Mouse (Mus musculus) fat pad, adult 2 months (tissue): ENCODE results near the gene Vsig8.

Experiments used
- DNase-seq: peaks from one replicate; pipeline ENCODE4 v3.0.0-alpha.2; 2011; ENCODE audit warnings: low read depth, low spot score; ENCODE audit errors: extremely low read depth

Vsig8 gene

DNA sequence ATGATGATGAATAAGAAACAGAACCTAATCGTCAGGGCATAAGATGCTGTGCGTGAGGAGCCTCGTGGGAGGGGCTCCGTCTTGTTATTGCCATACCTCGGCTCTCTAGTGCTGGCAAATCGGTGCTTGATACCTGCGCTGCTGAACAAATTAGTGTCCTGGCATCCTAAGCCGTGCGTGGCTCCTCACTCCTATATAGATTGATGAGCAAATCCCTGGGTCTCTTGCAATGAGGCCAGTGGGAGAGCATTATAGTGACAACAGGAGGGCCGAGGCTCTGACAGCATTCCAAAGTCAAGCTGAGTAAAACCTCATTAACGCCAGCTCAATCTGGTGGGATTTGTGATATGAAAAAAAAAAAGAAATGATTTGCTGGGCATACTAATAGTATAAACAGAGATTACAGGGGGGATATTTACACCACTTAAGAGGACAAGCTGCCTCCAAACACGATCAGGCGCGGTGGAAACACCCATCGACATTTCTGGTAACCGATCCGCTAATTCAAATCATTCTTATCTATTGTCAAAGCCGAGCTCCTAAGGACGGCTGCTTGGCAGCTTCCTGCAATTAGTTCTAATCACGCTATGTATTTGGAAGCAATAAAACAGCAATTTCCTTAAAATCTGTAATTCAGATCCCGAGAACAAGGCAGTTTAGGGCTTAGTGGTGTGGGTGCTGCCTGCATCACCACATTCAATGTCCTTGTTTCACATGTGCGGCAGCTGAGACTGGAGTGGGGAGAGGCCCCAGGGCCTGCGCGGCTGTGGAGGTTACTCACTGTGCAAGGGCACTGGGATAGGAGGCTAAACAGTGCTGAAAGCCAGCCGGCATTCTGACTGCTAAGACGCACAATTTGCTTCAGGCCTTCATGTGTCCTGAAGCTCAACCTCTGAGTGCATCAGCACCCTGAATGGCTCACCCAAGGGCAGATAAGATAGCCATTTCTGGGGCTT lies 30.2 kb downstream of the Vsig8 start:
- no peak for DNase-seq

DNA sequence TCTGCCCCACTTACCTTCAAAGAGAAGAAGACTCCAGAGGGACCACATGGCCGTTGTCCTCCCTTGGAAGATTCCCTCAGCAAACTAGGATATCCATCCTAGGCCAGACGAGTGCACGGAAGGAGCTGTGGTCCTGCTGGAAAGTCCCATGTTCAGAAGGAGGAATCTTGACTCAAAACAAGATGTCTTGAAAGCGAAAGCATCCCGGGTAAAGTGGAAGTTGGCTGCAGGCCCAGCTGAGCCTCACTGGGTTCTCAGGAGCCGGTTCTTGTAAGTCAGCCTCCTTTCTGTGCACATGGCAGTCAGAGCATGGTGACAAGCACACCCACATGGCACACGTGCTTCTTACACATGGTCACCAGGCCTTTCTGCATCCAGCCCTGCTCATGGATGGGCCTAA lies 34.6 kb downstream of the Vsig8 start, which contains the start of gene Slamf8:
Gene Slamf8 (minus strand): TSS at position 184 of the 400 bp plus-strand sequence.
- DNase-seq = no peak

DNA sequence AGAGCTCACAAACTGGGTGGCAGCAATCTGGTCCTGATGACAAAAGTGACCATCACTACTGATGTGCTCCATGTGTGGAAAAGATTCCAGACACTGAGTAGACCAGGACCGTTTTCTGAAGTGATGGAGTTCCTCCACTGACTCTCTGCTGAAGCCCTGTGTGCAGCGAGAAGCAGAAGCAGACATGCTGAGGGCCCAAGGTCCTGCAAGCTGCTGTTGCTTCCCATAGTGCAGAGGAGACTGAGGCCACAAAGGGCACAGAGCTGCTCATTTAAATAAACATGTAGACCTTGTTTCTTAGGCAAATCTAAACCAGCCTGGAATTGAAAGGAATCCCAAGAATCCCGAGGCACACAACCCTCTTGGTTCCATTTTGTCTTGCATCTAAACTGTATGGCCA lies 37.6 kb downstream of the Vsig8 start:
- DNase-seq = no peak

DNA sequence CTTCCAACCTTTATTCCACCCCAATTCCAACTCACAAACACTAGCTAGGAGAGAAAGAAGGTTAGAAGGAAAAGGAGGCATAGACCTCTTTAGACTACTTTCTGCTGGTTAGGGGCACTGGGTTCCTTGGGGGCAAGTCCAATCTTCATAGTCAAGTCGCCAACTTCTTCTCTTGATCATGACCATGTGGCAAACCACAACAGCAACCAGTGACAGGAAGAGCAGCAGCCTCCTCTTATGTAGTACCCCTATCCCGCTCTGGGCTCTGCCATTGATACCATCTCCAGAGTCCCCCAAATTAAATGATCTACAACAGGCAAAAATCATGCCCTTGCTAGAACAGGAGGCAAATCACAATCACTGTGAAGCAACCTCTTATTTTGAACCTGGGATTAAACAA lies 38.2 kb downstream of the Vsig8 start:
- DNase-seq = no peak

DNA sequence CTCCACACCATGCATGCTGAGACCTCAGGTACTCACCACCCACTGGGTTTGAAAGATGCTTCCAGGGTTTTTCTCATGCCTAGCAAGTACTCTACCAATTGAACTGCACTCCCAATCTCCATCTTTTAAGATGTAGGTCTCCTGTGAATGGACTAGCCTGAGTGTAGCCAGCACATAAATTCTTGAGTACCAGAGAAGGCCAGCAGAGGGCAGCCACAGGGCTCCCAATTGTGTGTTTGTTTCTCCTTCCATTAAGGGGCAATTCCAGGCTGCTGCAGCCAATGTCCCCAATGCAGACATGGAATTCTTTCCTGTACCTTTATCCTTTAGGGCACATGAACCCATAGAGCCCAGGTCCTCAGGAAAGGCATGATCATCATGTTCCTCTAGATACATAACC lies 38.8 kb downstream of the Vsig8 start:
- DNase-seq = no peak

DNA sequence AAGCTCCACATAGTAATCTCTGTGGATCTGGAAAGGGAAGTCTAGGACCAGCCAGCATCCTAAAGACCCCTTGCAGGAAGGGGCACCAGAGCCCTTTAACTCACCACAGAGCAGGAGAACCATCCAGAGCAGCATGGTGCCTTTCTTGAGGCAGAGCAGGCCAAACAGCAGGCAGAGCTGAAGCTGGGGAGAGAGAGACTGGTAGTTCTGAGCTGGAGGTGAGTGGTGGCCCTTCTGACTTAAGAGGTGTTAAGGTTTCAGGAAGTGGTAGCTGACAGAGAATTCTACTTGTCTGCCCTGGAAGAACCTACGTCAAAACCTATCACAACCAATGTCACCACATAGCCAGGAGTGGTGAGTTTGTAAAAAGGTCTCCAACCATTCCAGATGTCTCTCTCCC lies 46.6 kb downstream of the Vsig8 start, which contains the start of gene Fcrl6:
Gene Fcrl6 (minus strand): TSS at position 226 of the 400 bp plus-strand sequence.
- DNase-seq = no peak

DNA sequence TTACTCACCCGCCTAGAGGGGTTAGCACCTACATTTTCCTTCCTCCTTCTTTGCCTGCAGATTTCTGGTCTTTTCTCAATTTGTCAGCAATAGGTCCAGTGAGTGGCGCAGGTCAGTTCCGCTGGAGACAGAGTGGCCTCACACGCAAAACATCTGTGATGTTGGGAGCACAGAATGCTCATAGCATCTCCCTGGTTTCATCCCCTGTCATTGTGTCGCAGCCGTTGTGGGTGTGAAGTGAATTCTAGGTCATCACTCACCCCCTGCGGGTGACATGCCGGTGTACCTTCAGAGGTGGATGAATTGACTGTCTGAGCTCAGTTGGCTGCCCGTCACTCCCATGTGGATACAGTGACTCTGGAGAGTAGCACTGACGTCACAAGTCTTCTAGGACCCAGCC lies 55.6 kb downstream of the Vsig8 start:
- DNase-seq = no peak

DNA sequence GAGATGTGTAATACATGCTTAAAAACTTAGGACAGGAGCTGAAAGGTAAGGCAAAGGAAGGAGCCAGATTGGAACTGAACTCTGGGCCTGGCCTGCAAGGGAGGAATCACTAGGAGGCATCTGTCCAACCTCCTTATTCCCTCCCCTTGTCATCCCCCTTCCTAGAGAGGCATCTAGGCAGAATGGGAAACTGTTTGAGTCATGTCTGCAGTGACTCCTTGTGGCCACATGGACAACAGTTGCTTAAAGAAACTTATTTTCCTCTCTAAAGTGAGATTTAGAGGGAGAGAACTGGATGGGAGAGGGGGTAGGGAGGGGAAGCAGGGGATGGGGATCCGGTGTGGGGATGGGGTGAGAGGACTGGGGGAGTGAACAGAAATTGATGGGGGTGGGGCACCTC lies 57.0 kb downstream of the Vsig8 start:
- DNase-seq = no peak
